Mouse (Mus musculus) spleen, adult 2 months (tissue): Measurements from ENCODE around the gene Olfr1555-ps1. TPM values are rescaled to one million over a fixed set of nuclear protein-coding genes. Genes with fewer than 3 reads are reported as not detected.
"Not testable (repeated sequence)": the region's sequence is repeated elsewhere in the genome, so short reads cannot be mapped to it uniquely, and the experiment has no call there.

Experiments
- DNase-seq, 2 experiments: peaks; one replicate each; pipeline versions ENCODE4 v3.0.0 to v3.0.0-alpha.2; 2012 to 2021; ENCODE audit warnings: low spot score in 2 of 2, low read depth in 1 of 2
- H3K27ac ChIP-seq: fragments of 200-500 bp; 2 replicates; pipeline ENCODE4 v1.5.1; 2012; ENCODE audit warnings: low read length, inconsistent platforms; ENCODE audit not compliant: insufficient read depth
- H3K27me3 ChIP-seq: fragments of 200-500 bp; 2 replicates; pipeline ENCODE4 v1.6.1; 2012; ENCODE audit warnings: mild to moderate bottlenecking, moderate library complexity, low read length, inconsistent platforms; ENCODE audit not compliant: control insufficient read depth, insufficient read depth
- H3K36me3 ChIP-seq: fragments of 200-500 bp; 2 replicates; pipeline ENCODE4 v1.6.1; 2012; ENCODE audit warnings: mild to moderate bottlenecking, low read length, inconsistent platforms; ENCODE audit not compliant: control insufficient read depth, insufficient read depth
- H3K4me1 ChIP-seq: fragments of 200-500 bp; 2 replicates; pipeline ENCODE4 v1.6.1; 2011; ENCODE audit warnings: inconsistent platforms; ENCODE audit not compliant: control insufficient read depth, insufficient read depth, insufficient read length
- H3K4me3 ChIP-seq: fragments of 200-500 bp; 2 replicates; pipeline ENCODE4 v1.5.1; 2011; ENCODE audit warnings: mild to moderate bottlenecking, inconsistent platforms; ENCODE audit not compliant: insufficient read depth, insufficient read length; ENCODE audit errors: extremely low read depth
- CTCF ChIP-seq: fragments of 200-500 bp; IDR thresholded peaks from 2 replicates; pipeline ENCODE4 v1.5.1; 2011; ENCODE audit warnings: mild to moderate bottlenecking, inconsistent platforms; ENCODE audit not compliant: insufficient read depth, insufficient read length, insufficient replicate concordance; ENCODE audit errors: extremely low read depth
- POLR2A ChIP-seq: fragments of 200-500 bp; IDR thresholded peaks from 2 replicates; pipeline ENCODE4 v1.6.1; 2011; ENCODE audit warnings: low read depth, low read length, inconsistent platforms
- WGBS: fragments of 180-500 bp; shearing (Covaris S2); methylation state at CpG from one replicate; pipeline ENCODE4 v1.1.7; 2018; 5-methylcytosine and 5-hydroxymethylcytosine counted together
- polyA plus RNA-seq: library from polyadenylated mRNA; depleted of rRNA; stranded (reverse); fragments of >200 nt; gene quantifications from 2 replicates; pipeline ENCODE4 v1.2.3, GENCODE M21; 2012; rRNA removed

Olfr1555-ps1 gene
- not detected in 2 replicates for polyA plus RNA-seq

DNA sequence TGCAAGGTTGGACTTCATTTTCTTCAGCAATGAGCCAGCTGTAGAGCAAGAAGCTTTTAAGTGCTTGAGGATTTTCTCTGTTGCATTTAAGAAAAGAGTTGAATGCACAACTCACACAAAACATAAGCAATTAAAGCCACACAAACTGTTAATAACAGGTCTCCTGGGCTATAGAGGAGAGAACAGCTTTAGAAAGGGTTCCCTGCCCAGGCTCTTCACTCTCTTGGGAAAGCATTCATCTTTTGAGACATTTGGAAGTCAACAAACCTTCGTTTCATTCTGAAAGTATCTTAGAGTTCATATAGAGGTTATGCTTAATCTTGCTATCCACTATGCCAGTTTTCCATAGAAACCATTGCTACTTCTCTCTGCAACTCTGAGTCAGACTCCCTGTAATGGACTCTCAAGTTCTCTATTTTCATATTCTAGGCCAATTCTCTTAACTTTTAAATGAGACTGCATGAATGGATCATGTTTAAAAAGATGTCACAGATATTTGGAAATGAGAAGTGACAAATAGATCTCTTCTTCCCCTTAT is at the start of gene Olfr1555-ps1:
Gene Olfr1555-ps1, minus strand, starts transcription at position 51 of the 538 bp plus-strand sequence.
- not testable (repeated sequence) for H3K4me1 ChIP-seq, H3K4me3 ChIP-seq, H3K27ac ChIP-seq, H3K27me3 ChIP-seq, DNase-seq, H3K36me3 ChIP-seq
- WGBS: 33% methylated on average over 1 of the region's 1 CpGs

DNA sequence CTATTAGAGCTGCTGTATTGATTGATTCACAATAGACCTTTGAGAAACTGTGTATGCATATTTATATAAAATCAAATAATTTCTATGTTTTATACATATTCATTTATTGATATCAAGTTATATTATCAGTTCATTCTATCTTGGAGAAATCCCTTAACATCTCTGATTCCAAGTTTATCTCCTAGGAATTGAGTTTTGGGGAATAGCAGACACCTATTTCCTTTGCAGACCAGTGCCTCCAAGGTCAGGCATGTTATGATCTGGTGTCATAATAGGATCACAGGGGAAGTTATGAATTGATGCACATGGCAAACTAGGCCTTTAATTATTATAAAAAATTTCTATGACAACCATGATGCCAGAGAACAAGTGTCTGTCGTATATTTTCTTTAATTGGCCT is 30.4 kb upstream of the Olfr1555-ps1 start, which contains the start of gene Olfr1431:
Gene Olfr1431, plus strand, starts transcription at position 301 of the 400 bp plus-strand sequence.
- 80% methylated on average over 1 of the region's 1 CpGs for WGBS
- H3K4me3 ChIP-seq: no peak within 1 kb of the TSS
- no peak for TF ChIP-seq POLR2A
- no peak for TF ChIP-seq CTCF
- H3K27ac ChIP-seq: no peak within 1 kb of the TSS
- H3K27me3 ChIP-seq: no peaks in the 10 kb centered on the region
- H3K36me3 ChIP-seq: no peaks in the 10 kb centered on the region
- no peak for DNase-seq
- H3K4me1 ChIP-seq: no peaks in the 10 kb centered on the region

DNA sequence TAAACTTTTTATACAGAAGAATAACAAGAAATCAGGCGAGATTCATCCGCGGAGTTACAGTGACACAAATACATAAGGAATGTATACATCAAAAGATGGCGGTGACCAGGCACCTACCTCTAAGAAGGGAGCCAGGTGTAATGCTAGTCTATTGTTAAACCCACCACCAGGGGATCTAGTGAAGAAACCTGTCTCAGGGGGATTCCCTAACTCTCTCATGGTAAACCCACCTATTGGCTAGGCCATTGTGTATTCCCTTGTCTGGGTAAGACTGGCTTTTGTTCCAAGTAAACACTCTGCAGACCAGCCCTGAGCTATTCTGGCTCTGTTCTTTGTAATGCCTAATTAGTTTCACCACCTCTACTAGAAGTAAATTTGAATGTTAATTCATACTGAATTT is 29.2 kb upstream of the Olfr1555-ps1 start:
- DNase-seq, H3K36me3 ChIP-seq, H3K4me3 ChIP-seq, H3K4me1 ChIP-seq, H3K27ac ChIP-seq, H3K27me3 ChIP-seq: not testable (repeated sequence)
- WGBS: 91% methylated on average over 4 of the region's 4 CpGs

DNA sequence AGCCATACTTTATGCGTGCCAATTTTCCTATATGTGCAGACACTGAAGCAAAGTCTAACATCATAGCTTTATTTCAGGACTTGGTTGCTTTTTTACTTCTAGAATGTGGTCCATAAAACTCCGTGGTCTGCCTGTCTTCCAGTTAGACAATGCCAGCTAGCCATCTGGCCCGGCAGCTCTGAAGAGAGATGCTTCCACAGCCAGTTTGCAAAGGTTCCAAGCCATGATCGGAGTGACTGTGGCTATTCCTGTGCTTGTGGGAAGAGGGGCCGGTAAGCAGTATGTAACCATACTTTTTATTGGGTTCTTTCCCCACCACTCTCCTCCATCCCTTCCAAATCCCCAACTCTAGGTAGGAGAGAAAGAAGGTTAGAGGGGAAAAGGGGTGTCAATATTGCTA is 5.5 kb upstream of the Olfr1555-ps1 start:
- not testable (repeated sequence) for DNase-seq, H3K27me3 ChIP-seq, H3K4me1 ChIP-seq, H3K36me3 ChIP-seq, H3K27ac ChIP-seq, H3K4me3 ChIP-seq
- WGBS: 84% methylated on average over 5 of the region's 5 CpGs

DNA sequence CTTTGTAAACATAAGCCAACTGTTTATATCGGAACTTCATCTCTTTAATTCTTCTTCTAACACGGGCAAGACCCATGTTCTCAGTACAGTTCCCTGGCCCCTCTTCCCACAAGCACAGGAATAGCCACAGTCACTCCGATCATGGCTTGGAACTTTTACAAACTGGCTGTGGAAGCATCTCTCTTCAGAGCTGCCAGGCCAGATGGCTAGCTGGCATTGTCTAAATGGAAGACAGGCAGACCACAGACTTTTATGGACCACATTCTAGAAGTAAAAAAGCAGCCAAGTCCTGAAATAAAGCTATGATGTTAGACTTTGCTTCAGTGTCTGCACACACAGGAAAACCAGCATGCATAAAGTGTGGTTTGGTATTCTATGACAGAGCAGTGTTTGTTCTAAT is 24.5 kb downstream of the Olfr1555-ps1 start:
- Histone ChIP-seq H3K36me3 (no peaks in the 10 kb centered on the region), H3K4me1 (no peaks in the 10 kb centered on the region), H3K27me3 (no peaks in the 10 kb centered on the region), H3K27ac (no peak overlapping the region), H3K4me3 (no peak overlapping the region)
- DNase-seq: no peak
- TF ChIP-seq CTCF (no peak), POLR2A (no peak)
- 92% methylated on average over 3 of the region's 3 CpGs for WGBS

DNA sequence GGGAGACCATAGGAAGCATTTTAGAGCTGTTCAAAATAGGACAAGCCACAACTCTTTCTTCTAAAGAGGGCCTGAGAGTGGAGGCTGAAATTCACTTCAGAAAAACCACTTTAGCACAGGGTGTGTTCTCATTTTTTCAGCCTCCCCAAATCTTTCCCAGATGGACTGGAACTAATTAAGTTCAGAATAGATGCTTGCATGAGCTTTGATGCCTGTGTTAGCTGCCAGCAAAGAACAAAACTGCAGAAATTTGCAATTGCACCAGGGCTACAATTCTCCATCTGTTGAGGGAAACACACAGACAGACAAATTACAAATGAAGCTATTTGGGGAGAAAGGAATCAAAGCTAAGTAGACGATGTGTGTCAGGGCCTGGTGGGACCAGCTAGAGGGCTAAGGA is 26.6 kb downstream of the Olfr1555-ps1 start:
- no peak for DNase-seq
- Histone ChIP-seq H3K27me3 (no peaks in the 10 kb centered on the region), H3K4me1 (no peaks in the 10 kb centered on the region)

DNA sequence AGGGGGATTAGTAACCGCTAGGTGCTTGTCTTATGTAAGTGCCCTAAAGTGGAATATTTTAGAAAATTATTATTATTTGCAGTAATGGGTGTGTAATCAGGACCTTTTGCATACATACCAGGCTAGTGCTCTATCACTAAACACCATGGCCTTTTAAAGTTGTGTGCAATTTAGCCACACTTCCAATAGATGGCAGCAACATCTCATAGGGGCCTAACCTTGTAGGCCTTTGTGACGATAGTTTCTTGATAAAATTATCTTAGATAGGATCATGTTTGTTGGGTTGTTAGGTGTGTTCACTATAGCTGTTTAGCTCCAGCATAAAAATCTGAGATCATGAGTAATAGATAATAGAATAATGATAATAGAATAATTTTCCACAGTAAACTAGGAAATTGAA is 35.6 kb downstream of the Olfr1555-ps1 start:
- 39% methylated on average over 2 of the region's 2 CpGs for WGBS
- no peak overlapping the region for H3K27ac ChIP-seq
- H3K4me3 ChIP-seq: no peak overlapping the region
- no peak for DNase-seq
- no peaks in the 10 kb centered on the region for H3K4me1 ChIP-seq
- TF ChIP-seq POLR2A (no peak), CTCF (no peak)
- no peaks in the 10 kb centered on the region; the same call in 1 of the 2 replicates for H3K27me3 ChIP-seq
- no peaks in the 10 kb centered on the region for H3K36me3 ChIP-seq

More for the DNA sequence above, 26.6 kb downstream of the Olfr1555-ps1 start:
- TF ChIP-seq CTCF (no peak), POLR2A (no peak)
- Histone ChIP-seq H3K4me3 (no peak overlapping the region), H3K36me3 (no peaks in the 10 kb centered on the region), H3K27ac (no peak overlapping the region)
- 88% methylated on average over 1 of the region's 1 CpGs for WGBS
